Mouse (Mus musculus) lung, postnatal 14 days (tissue): Measurements from ENCODE around the gene Il15ra.

Experiments
- DNase-seq: peaks from one replicate; pipeline ENCODE4 v3.0.0; 2021

Il15ra gene

GRCm38 (mm10) chr2:11710101-11710500 is 5.0 kb downstream of the Il15ra start:
- peak; percentile 51 for DNase-seq

DNA sequence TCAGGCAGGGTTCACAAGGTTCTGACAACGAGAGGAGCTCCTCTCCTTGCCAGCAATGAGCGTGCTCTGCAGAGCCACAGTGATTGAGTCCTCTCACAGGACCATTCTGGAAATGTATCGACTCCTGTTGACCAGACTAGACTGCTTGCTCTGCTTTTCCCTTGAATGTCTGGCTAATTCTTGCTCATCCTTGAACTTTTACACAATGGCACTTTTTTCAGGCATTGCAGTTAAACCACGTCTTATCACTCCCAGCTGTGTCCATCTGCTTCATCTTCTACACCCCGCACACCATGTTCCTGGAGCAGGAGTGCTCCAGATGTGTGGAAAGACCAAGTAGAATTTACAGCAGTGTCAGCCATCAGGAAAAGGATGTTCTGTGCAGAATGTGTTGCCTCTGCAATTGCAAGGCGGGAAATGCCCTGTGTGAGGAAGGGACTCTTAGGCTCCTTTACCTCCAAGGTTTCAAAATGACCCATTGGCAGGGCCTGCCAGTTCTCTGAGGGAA is 7.4 kb downstream of the Il15ra start:
- no peak for DNase-seq

- DNase-seq: no peak
These were observed 7.9 kb downstream of the Il15ra start for GRCm38 (mm10) chr2:11713021-11713420.

GRCm38 (mm10) chr2:11714535-11714934 is 9.4 kb downstream of the Il15ra start:
- no peak for DNase-seq

DNA sequence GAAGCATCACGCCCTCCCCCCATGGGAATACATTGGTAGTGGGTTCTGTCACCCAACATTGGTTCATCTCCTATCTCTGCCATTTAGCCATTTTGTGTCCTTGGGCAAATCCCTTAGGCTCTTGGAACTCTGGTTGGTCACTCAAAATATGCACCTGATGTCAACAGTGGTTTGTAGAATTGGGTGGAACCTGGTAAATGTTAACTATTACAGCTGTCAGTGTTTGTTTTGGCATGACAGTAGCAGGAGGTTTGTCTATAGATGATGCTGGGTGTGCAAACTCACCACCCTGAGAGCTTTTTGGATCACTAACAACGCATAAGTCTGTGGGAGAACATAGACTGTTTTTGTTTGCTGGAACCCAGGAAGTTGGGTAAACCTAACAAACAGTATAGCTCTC is 13.5 kb downstream of the Il15ra start:
- no peak for DNase-seq

- no peak for DNase-seq
These were observed 17.5 kb downstream of the Il15ra start for GRCm38 (mm10) chr2:11722564-11722963.

GRCm38 (mm10) chr2:11727574-11727973 is 22.5 kb downstream of the Il15ra start:
- DNase-seq: no peak

DNA sequence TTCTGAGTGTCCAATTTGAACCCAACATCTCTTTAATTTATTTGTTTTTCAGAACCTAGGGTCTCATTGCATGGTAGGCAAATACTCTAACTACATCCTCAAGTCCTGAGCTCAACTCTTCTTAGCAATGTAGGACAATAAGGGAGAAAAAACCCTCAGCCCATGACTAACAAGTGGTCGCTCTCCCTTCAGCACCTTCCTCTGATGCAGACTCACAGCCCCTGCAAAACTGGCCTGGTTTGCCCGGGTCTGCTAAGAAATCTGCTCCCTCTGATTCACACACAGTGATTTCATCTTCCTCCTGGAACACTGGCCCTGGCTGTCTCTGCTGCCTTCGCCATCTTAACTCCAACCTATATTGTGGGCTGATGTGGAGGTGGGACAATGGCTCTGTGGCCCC is 24.0 kb downstream of the Il15ra start:
- DNase-seq: no peak

DNA sequence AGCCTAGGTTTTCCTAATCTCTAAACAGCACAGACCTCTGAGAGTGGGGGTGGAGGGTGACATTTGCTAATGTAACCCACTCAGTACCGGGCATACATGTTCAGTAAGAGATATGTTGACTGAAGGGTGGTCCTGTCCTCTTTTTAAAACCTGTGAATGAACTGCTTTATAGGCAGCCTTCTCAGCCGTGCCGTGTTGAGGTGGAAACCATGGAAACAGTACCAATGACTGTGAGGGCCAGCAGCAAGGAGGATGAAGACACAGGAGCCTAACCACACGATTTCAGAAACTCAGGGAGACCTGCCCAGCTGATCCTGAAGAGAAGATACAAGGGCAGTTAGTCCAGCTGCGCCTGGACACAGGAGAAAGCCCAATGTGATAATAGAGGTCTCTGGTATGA is 27.9 kb downstream of the Il15ra start:
- DNase-seq: no peak

- DNase-seq: no peak
These were observed 30.8 kb downstream of the Il15ra start for GRCm38 (mm10) chr2:11735853-11736252.

- no peak for DNase-seq
These were observed 33.7 kb downstream of the Il15ra start for GRCm38 (mm10) chr2:11738794-11739193.

GRCm38 (mm10) chr2:11739516-11740051 is 34.5 kb downstream of the Il15ra start:
- no peak for DNase-seq

DNA sequence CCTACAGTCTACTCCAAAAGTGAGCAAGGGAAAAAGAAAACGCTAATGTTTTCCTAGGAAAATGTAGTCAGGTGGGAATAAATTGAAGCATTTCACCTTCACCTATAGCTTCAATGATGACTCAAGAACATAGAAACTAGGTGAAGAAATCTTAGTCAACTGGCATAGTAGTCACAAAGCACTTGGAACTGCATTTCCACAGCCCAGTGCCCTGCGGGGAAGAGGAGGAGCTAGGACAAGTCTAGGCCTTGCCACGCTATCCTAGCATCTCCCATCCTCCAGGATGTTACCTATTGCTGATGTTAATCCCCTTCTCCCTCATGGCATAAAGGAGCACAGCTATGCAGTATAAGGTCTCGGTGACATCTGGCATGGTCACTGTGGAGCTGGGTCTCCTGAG is 57.5 kb downstream of the Il15ra start:
- no peak for DNase-seq

- no peak for DNase-seq
These were observed 60.6 kb downstream of the Il15ra start for GRCm38 (mm10) chr2:11765694-11766093.

DNA sequence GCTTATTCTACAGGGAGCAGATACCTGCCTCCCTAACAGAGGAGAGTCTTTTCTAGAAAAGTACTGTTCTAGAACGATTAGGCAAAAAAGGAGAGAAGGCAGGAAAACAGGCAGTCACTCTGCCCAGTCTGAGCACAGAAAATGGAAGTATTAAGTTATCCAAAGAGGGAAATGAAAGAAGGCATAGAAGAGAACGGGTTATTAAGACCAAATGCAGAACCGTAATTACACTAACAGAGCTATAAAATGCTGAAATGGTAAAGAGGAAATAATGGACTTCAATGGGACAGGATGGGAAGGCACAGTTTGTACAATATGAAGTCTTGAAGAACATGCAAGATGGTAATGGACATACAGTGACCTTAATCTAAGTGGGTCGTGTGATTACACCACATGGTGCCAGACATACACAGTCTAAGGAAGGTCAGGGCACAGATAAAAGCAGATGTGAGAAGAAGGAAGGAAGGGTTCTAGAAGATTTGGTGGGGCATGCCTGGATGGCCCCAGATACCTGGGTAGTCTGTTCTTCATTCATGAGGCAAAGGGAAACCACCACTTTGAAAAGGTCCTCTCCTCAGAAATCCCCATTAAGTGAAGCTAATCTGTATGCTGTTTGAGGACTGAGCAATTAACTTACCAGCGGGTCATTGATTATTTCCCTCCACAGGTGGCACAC is 61.5 kb downstream of the Il15ra start:
- no peak for DNase-seq

DNA sequence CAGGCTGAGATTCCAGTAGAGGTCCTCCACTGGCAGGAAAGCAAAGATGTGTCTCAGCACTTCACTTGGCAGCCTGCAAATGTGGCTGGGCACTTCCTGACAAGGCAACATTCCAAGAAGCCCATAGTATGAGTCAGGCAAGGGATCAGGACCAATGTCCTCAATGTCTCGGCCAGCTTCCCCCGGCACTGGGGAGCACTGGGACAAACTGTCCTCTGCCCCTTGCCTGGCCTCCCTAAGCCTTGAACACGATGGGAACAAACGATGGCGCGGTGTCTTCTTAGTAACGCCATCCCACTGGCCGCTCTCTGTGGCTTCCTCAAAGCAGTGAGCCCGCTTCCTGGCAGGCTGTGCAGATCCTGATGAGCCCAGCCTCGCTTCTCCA is 62.1 kb downstream of the Il15ra start:
- DNase-seq: no peak

DNA sequence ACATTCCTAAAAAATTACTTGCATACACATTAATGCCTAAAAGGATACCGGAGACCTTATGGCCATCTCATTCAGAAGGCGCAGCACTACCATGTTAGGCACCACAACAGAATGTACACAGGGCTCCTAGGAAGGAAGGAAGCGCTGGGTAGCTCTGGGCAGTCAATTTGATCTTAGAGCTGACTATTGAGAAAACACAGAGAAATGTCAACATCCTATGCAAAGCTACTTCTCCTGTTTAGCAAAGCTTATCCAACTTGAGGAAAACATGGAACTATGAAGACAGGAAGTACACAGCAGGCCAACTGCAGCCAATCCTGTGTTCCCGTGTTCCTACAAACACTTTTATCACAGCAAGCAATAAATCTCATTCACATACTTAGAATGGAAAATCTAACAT is 66.6 kb downstream of the Il15ra start:
- DNase-seq: no peak

- DNase-seq: no peak
These were observed 67.3 kb downstream of the Il15ra start for GRCm38 (mm10) chr2:11772401-11772800.

DNA sequence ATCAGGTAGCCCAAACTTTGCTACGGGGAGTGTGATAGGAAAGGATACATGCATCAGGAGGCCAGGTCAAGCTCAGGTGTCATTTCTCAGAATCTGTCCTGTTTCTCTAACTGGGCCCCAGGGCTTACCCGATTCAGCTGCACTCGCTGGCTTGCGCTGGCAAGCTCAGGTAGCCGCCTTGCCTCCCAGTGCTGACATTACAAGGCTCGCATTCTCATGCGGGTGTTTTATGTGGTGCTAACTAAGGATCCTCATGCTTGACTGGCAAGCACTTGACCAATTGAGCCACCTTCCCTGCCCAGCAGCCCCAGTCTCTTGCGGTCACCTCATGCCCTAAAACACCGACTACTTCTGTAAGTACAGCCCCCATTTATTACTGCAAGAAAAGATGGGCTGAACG is 69.3 kb downstream of the Il15ra start:
- DNase-seq: no peak

DNA sequence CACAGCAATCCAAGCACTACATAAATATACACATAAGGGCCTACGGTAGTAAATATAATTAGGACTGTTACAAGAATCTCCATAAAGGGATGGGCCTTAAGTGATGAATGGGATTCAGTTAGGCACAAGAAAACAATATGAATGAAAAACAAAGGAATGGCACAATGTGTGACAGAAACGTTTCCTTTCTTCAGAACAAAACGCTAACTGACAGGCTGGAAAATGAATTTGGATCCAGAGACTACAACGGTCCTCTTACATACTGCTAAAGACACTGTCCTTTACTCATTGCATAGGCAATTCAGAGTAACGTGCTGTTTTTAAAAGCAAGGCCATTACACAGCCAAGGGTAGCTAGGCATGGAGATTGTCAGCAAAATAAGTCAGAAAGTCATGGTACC is 70.0 kb downstream of the Il15ra start:
- no peak for DNase-seq

- DNase-seq: no peak
These were observed 71.3 kb downstream of the Il15ra start for GRCm38 (mm10) chr2:11776415-11776814.

- peak; percentile 100 for DNase-seq
These were observed 72.3 kb downstream of the Il15ra start, which contains the start of the genes Fbh1 and Ankrd16 for GRCm38 (mm10) chr2:11777091-11778068. Fbh1 (minus strand) TSS chr2:11777582. Ankrd16 (plus strand) TSS chr2:11777876.

GRCm38 (mm10) chr2:11778087-11778823 is 73.2 kb downstream of the Il15ra start:
- DNase-seq: peak; percentile 85
